Mouse (Mus musculus): ENCODE results near the gene Ceacam20. TPM values are rescaled to one million over a fixed set of nuclear protein-coding genes. Genes with fewer than 3 reads are reported as not detected.

Ceacam20 gene
- polyA plus RNA-seq (2014; fragmentation: Nextera tagmentation; extraction: Ambion mirVana) = not detected in 2 replicates

GRCm38 (mm10) chr7:19964985-19965579, at the start of gene Ceacam20:
Ceacam20 (plus strand) TSS chr7:19965412.
- H3K9ac ChIP-seq (ENCODE audit: low read depth, low read length) = no peak within 1 kb of the TSS
- H3K4me2 ChIP-seq (replicated peaks; ENCODE audit: low read depth, low read length) = no peak within 1 kb of the TSS
- no peaks in the 10 kb centered on the region for H3K36me3 ChIP-seq (ENCODE audit: control insufficient read depth, insufficient read depth, low read length)
- ATAC-seq (ENCODE audit: low FRiP score) (no peak), DNase-seq (ENCODE audit: low spot score) (no peak)
- H3K9me3 ChIP-seq (ENCODE audit: control insufficient read depth, low read length) = 0 out of 2 replicates have a peak, but pooled peaks cover 5% of the 10 kb centered on the region
- H3K27ac ChIP-seq (ENCODE audit: low read depth, low read length) = no peak within 1 kb of the TSS
- no peaks in the 10 kb centered on the region for H3K27me3 ChIP-seq (ENCODE audit: control insufficient read depth, insufficient read depth, low read length)
- no peak within 1 kb of the TSS for H3K4me3 ChIP-seq (ENCODE audit: low read depth, low read length)
- H3K4me1 ChIP-seq (replicated peaks; ENCODE audit: control insufficient read depth, insufficient read depth, low read length) = no peaks in the 10 kb centered on the region
- 82% methylated on average over 7 of the region's 7 CpGs for WGBS

GRCm38 (mm10) chr7:19920166-19920505, 45.1 kb upstream of the Ceacam20 start:
- Histone ChIP-seq H3K4me3 (ENCODE audit: low read depth, low read length) (peak overlapping the region; percentile 58), H3K9ac (ENCODE audit: low read depth, low read length) (peak overlapping the region; percentile 66; the same call in 1 of the 2 replicates), H3K27ac (ENCODE audit: low read depth, low read length) (no peak overlapping the region), H3K36me3 (ENCODE audit: control insufficient read depth, insufficient read depth, low read length) (no peaks in the 10 kb centered on the region), H3K4me1 (replicated peaks; ENCODE audit: control insufficient read depth, insufficient read depth, low read length) (no peaks in the 10 kb centered on the region), H3K4me2 (replicated peaks; ENCODE audit: low read depth, low read length) (peak overlapping the region; percentile 88), H3K27me3 (ENCODE audit: control insufficient read depth, insufficient read depth, low read length) (no peaks in the 10 kb centered on the region), H3K9me3 (ENCODE audit: control insufficient read depth, low read length) (no peaks in the 10 kb centered on the region)
- ATAC-seq (ENCODE audit: low FRiP score) (peak; percentile 56), DNase-seq (ENCODE audit: low spot score) (no peak)
- 43% methylated on average over 4 of the region's 4 CpGs for WGBS

- peak; percentile 84 for ATAC-seq (ENCODE audit: low FRiP score)
- under 1% methylated on average over 57 of the region's 60 CpGs for WGBS
Observed at GRCm38 (mm10) chr7:19920506-19921261, 44.5 kb upstream of the Ceacam20 start, which contains the start of gene Pvr. Pvr (minus strand) TSS chr7:19921160.

GRCm38 (mm10) chr7:19923354-19923753, 41.9 kb upstream of the Ceacam20 start:
- ATAC-seq (ENCODE audit: low FRiP score) (no peak), DNase-seq (ENCODE audit: low spot score) (no peak)
- Histone ChIP-seq H3K27me3 (ENCODE audit: control insufficient read depth, insufficient read depth, low read length) (no peaks in the 10 kb centered on the region), H3K4me3 (ENCODE audit: low read depth, low read length) (no peak overlapping the region), H3K4me1 (replicated peaks; ENCODE audit: control insufficient read depth, insufficient read depth, low read length) (no peaks in the 10 kb centered on the region), H3K9me3 (ENCODE audit: control insufficient read depth, low read length) (no peaks in the 10 kb centered on the region), H3K36me3 (ENCODE audit: control insufficient read depth, insufficient read depth, low read length) (no peaks in the 10 kb centered on the region), H3K4me2 (replicated peaks; ENCODE audit: low read depth, low read length) (no peak overlapping the region), H3K9ac (ENCODE audit: low read depth, low read length) (no peak overlapping the region), H3K27ac (ENCODE audit: low read depth, low read length) (no peak overlapping the region)
- 49% methylated on average over 2 of the region's 2 CpGs for WGBS

More at GRCm38 (mm10) chr7:19920506-19921261, 44.5 kb upstream of the Ceacam20 start, which contains the start of gene Pvr:
- Histone ChIP-seq H3K4me3 (ENCODE audit: low read depth, low read length) (peak within 1 kb of the TSS; percentile 58), H3K4me1 (replicated peaks; ENCODE audit: control insufficient read depth, insufficient read depth, low read length) (no peaks in the 10 kb centered on the region), H3K36me3 (ENCODE audit: control insufficient read depth, insufficient read depth, low read length) (no peaks in the 10 kb centered on the region), H3K9me3 (ENCODE audit: control insufficient read depth, low read length) (no peaks in the 10 kb centered on the region), H3K4me2 (replicated peaks; ENCODE audit: low read depth, low read length) (peak within 1 kb of the TSS; percentile 88), H3K27me3 (ENCODE audit: control insufficient read depth, insufficient read depth, low read length) (no peaks in the 10 kb centered on the region), H3K9ac (ENCODE audit: low read depth, low read length) (peak within 1 kb of the TSS; percentile 66), H3K27ac (ENCODE audit: low read depth, low read length) (peak within 1 kb of the TSS; percentile 30; the same call in 1 of the 2 replicates)
- DNase-seq (ENCODE audit: low spot score) = peak; percentile 78

- WGBS = 23% methylated on average over 7 of the region's 15 CpGs
- Histone ChIP-seq H3K9ac (ENCODE audit: low read depth, low read length) (no peak overlapping the region), H3K4me3 (ENCODE audit: low read depth, low read length) (no peak overlapping the region), H3K36me3 (ENCODE audit: control insufficient read depth, insufficient read depth, low read length) (no peaks in the 10 kb centered on the region), H3K27me3 (ENCODE audit: control insufficient read depth, insufficient read depth, low read length) (no peaks in the 10 kb centered on the region), H3K4me1 (replicated peaks; ENCODE audit: control insufficient read depth, insufficient read depth, low read length) (no peaks in the 10 kb centered on the region), H3K9me3 (ENCODE audit: control insufficient read depth, low read length) (no peaks in the 10 kb centered on the region), H3K27ac (ENCODE audit: low read depth, low read length) (no peak overlapping the region), H3K4me2 (replicated peaks; ENCODE audit: low read depth, low read length) (no peak overlapping the region)
- no peak for DNase-seq (ENCODE audit: low spot score)
- ATAC-seq (ENCODE audit: low FRiP score) = no peak
Observed at GRCm38 (mm10) chr7:19923797-19924196, 41.4 kb upstream of the Ceacam20 start.

- Histone ChIP-seq H3K27ac (ENCODE audit: low read depth, low read length) (no peak overlapping the region), H3K36me3 (ENCODE audit: control insufficient read depth, insufficient read depth, low read length) (no peaks in the 10 kb centered on the region), H3K27me3 (ENCODE audit: control insufficient read depth, insufficient read depth, low read length) (no peaks in the 10 kb centered on the region), H3K9me3 (ENCODE audit: control insufficient read depth, low read length) (no peaks in the 10 kb centered on the region), H3K4me3 (ENCODE audit: low read depth, low read length) (no peak overlapping the region), H3K9ac (ENCODE audit: low read depth, low read length) (no peak overlapping the region), H3K4me2 (replicated peaks; ENCODE audit: low read depth, low read length) (no peak overlapping the region), H3K4me1 (replicated peaks; ENCODE audit: control insufficient read depth, insufficient read depth, low read length) (no peaks in the 10 kb centered on the region)
- DNase-seq (ENCODE audit: low spot score) = no peak
- 80% methylated on average over 1 of the region's 1 CpGs for WGBS
- ATAC-seq (ENCODE audit: low FRiP score) = no peak
Observed at GRCm38 (mm10) chr7:19925376-19925775, 39.8 kb upstream of the Ceacam20 start.

GRCm38 (mm10) chr7:19926849-19927480, 38.2 kb upstream of the Ceacam20 start:
- whole genome bisulfite sequencing = 85% methylated on average over 2 of the region's 2 CpGs
- no peaks in the 10 kb centered on the region for H3K4me1 ChIP-seq (replicated peaks; ENCODE audit: control insufficient read depth, insufficient read depth, low read length)
- H3K9ac ChIP-seq (ENCODE audit: low read depth, low read length) = no peak overlapping the region
- no peak for ATAC-seq (ENCODE audit: low FRiP score)
- no peaks in the 10 kb centered on the region for H3K36me3 ChIP-seq (ENCODE audit: control insufficient read depth, insufficient read depth, low read length)
- no peak overlapping the region for H3K27ac ChIP-seq (ENCODE audit: low read depth, low read length)
- DNase-seq (ENCODE audit: low spot score) = no peak
- H3K27me3 ChIP-seq (ENCODE audit: control insufficient read depth, insufficient read depth, low read length) = no peaks in the 10 kb centered on the region
- H3K4me2 ChIP-seq (replicated peaks; ENCODE audit: low read depth, low read length) = no peak overlapping the region
- no peak overlapping the region for H3K4me3 ChIP-seq (ENCODE audit: low read depth, low read length)
- H3K9me3 ChIP-seq (ENCODE audit: control insufficient read depth, low read length) = no peaks in the 10 kb centered on the region

- H3K9me3 ChIP-seq (ENCODE audit: control insufficient read depth, low read length) = no peaks in the 10 kb centered on the region
- no peaks in the 10 kb centered on the region for H3K4me1 ChIP-seq (replicated peaks; ENCODE audit: control insufficient read depth, insufficient read depth, low read length)
- ATAC-seq (ENCODE audit: low FRiP score) (no peak), DNase-seq (ENCODE audit: low spot score) (no peak)
- no peaks in the 10 kb centered on the region for H3K27me3 ChIP-seq (ENCODE audit: control insufficient read depth, insufficient read depth, low read length)
- H3K4me2 ChIP-seq (replicated peaks; ENCODE audit: low read depth, low read length) = no peak overlapping the region
- no peak overlapping the region for H3K9ac ChIP-seq (ENCODE audit: low read depth, low read length)
- H3K4me3 ChIP-seq (ENCODE audit: low read depth, low read length) = no peak overlapping the region
- H3K27ac ChIP-seq (ENCODE audit: low read depth, low read length) = no peak overlapping the region
- WGBS = 60% methylated on average over 5 of the region's 5 CpGs
- H3K36me3 ChIP-seq (ENCODE audit: control insufficient read depth, insufficient read depth, low read length) = no peaks in the 10 kb centered on the region
Observed at GRCm38 (mm10) chr7:19928486-19928885, 36.7 kb upstream of the Ceacam20 start.

All from hindbrain, embryonic 11.5 days (tissue).